Mouse (Mus musculus) erythroblast, embryonic 14.5 days (primary cell): ENCODE measurements around the gene Tmc5.

Experiments
- GATA1 ChIP-seq: IDR thresholded peaks from 2 replicates; pipeline ENCODE4 v1.6.1; 2012; ENCODE audit warnings: low read length, inconsistent platforms, mixed read lengths
- TAL1 ChIP-seq: IDR thresholded peaks from 3 replicates; pipeline ENCODE4 v1.6.1; 2012; ENCODE audit warnings: low read length, inconsistent platforms, mixed read lengths

DNA sequence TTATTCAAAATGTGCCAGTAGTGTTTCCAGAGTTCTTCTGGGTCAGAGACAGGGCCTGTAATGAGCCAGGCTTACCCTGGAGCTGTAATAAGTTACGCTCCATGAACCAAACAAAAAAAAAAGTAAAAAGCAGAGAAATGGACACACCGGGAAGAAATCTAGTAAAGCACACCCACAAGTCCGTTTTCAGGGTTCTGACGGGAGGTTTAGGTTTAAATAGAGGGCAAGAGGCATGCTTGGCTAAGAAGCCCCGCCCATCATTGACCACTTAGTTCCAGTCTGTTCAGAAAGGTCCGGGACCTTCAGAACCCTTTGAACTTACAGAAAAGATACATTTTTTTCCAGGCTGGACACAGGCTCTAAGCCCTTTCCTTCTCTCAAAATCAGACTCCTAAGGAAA, 109.0 kb downstream of the Tmc5 start:
- TF ChIP-seq TAL1 (no peak), GATA1 (no peak)
